Mouse (Mus musculus): ENCODE results near the gene Ano4.

DNA sequence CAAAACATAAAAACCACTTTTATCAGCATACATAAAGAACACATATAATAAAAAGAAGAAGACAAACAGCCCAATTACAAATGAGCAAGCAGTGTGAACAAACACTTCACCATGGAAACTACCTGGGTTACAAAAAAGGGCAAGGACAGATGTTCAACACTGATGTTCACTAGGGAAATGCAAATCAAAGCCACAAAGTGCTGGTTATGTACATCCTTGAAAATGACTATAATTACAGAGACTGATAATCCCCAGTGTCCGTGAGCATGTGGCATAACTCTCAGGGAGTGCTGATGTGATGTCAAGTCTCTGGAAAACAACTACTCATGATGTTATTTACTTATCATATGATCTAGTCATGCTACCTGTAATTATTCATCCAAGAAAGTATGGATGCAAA, 336.3 kb downstream of the Ano4 start:
- TF ChIP-seq CTCF (IDR thresholded peaks at IDR 0.05; ENCODE audit: extremely low read depth, insufficient read length, insufficient replicate concordance, low read depth, low read length) (no peak), POLR2A (IDR thresholded peaks at IDR 0.05; ENCODE audit: low read depth, low read length) (no peak)

Data from small intestine, adult 2 months (tissue).